Mouse (Mus musculus): ENCODE measurements around the gene Gnptg.
A peak's percentile ranks its signal among the peaks of the same experiment; 100 is the strongest.

Gnptg gene

DNA sequence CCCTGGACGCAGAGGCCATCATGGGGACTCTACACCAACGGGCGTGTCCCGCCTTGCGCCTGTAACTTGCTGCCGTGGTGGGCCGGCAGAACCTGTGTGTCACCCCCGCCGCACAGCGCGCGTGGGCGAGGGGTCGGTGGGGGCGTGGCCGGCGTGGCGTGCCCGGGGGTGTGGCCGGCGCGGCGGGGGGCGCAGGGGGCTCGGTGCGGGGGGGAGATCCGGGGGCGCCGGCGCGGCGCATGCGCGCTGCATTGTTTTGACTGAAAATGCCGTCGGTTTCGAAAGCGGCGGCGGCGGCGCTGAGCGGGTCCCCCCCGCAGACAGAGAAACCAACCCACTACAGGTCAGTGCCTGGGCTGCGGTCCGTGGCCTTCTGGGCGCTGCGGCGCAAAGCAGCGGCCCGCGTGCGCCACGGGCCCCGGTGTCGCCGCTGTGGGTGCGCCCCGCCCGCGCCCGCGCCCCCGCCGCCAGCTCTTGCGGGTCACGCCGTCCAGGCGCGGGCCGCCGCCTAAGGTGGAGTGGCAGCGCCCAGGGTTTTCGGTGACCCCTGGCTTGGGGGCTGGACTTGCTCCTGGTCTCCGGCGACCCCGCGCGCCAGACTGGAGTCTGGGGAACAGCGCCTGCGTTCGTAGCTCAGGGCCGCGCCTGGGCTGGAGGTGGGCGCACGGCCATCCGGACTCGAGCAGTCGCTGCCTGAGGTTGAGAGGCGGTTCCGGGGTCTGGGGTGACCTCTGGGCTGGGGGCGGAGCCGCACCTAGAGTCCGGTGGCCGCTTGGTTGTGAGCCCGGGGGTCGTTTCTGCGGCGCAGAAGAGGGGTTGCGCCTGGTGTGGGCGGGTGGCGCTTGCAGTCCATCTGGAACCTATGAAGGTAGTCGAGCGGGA lies 51.5 kb downstream of the Gnptg start, which contains the start of gene Unkl:
Unkl (plus strand) TSS at position 248 of the 882 bp plus-strand sequence.
- peak; percentile 54 for DNase-seq (ENCODE audit: low read depth, low spot score)

DNA sequence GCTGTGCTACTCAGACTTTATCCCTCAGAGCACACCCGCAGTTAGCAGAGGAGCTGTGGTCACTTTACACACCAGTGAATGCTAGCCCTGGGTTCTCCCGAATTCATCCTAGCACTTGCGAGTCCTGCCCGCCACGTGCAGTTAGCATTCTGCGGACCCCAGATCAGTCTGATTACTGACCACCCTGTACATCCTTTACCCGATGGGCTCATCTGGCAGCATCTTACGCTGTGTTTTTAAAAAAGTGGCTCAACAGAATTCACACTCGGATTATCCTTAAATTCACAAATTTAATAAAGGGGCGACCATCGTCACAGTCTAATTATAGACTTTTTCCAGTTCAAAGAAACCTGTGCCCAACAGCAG lies 52.2 kb downstream of the Gnptg start:
- no peak for DNase-seq (ENCODE audit: low read depth, low spot score)

DNA sequence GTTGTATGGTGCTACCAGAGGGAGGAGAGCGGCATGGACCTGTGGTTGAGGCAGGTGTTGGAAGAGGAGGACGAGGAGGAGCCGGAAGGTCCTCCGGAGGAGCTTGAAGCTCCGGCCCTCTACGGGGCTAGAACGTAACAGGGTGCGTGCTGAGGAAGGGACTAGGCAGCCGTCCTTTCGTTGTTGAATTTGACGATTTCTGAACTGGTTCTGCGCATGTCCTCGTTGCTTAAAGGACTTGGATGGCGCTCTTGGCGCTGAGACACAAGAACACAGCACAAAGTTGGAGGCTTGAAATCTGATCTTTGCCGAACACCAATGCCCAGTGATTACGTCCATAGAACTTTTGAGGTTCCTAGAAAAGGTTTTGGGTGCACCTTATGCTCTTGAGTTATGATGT lies 55.0 kb downstream of the Gnptg start:
- no peak for DNase-seq (ENCODE audit: low read depth, low spot score)

DNA sequence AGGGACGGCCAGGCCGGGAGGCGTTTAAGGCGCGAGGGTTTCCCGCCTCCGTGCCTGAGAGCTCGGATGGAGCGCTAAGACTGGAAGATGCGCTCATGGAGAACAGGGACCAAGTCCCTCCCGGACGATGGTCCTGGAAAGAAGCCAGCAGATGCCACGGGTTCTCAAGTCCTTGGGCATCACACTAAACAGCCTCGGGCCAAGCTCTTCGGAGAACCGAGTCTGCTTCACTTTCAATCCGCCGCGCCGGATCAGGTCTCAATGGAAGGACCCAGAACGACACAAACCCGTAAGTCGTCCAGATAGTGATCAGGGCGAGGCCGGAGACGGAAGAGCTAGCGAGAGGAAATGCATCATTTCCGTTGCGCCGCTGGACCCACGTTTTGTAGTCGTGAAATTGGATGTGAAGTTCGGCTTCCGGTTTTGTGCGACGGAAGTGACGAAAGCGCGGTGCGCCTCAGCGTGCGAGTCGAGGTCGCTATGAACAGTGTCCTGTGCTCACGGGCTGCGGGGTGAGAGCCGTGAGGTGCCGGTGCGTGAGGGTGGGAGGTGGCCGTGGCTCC lies 55.7 kb downstream of the Gnptg start, which contains the start of gene BC003965:
BC003965 (plus strand) TSS at position 426 of the 563 bp plus-strand sequence.
- peak; percentile 98 for DNase-seq (ENCODE audit: low read depth, low spot score)

Measured in skeletal muscle tissue, adult 2 months (tissue).